13 mouse cellular contexts compared by ENCODE assay signal in genomic region chr12:102064710-102065325, GRCm38 (mm10).
DNase-seq lines count a peak whose midpoint lies in the region; ATAC-seq and TF ChIP-seq lines count a peak whose summit lies in the region.
"Had no signal": no experiment of that assay in that cellular context is flagged by ENCODE, and none has a peak within 500 bp of the region (broad histone marks: within the 10 kb centered on the region; RNA-seq: fewer than 3 reads in every experiment).

No protein-coding gene starts in this region.

- TF ChIP-seq CTCF in midbrain, postnatal 0 days (IDR thresholded peaks at IDR 0.05): no peak

- no peak for DNase-seq in frontal cortex, postnatal 14 days (ENCODE audit: low spot score in 2 of 2)
- peak; percentile 33 for DNase-seq in midbrain, embryonic 11.5 days (ENCODE audit: low spot score, missing footprints)
- no peak for DNase-seq in midbrain, postnatal 0 days (ENCODE audit: low spot score)
- DNase-seq in embryonic facial prominence, embryonic 10.5 days (ENCODE audit: low spot score): peak; percentile 12
- no peak for DNase-seq in retina, embryonic 14.5 days (ENCODE audit: low spot score)
- DNase-seq in lung, postnatal 25 days (ENCODE audit: low spot score): no peak
- DNase-seq: cerebellum, adult 8-10 months; kidney, adult 8-10 months; retina, postnatal 1 day had no signal

- H3K4me2 ChIP-seq in midbrain, embryonic 11.5 days: no peak overlapping the region
- H3K4me2 ChIP-seq in midbrain, postnatal 0 days (ENCODE audit: low read depth, low read length, poor library complexity, severe bottlenecking): no peak overlapping the region
- no peak overlapping the region for H3K4me2 ChIP-seq in forebrain, embryonic 16.5 days (ENCODE audit: low read length)
- H3K4me2 ChIP-seq: liver, embryonic 12.5 days had no signal

- no peaks in the 10 kb centered on the region for H3K36me3 ChIP-seq in midbrain, embryonic 11.5 days (ENCODE audit: control insufficient read depth, insufficient read depth, low read length)
- no peaks in the 10 kb centered on the region for H3K36me3 ChIP-seq in midbrain, postnatal 0 days (ENCODE audit: insufficient read depth, low read length)
- H3K36me3 ChIP-seq in embryonic facial prominence, embryonic 10.5 days (replicated peaks): no peaks in the 10 kb centered on the region
- H3K36me3 ChIP-seq in forebrain, embryonic 16.5 days (ENCODE audit: control insufficient read depth, insufficient read depth): no peaks in the 10 kb centered on the region
- H3K36me3 ChIP-seq: liver, embryonic 12.5 days had no signal

- H3K4me1 ChIP-seq in midbrain, embryonic 11.5 days (ENCODE audit: control insufficient read depth, insufficient read depth, low read length): no peaks in the 10 kb centered on the region
- no peaks in the 10 kb centered on the region for H3K4me1 ChIP-seq in midbrain, postnatal 0 days (ENCODE audit: insufficient read depth, low read length)
- H3K4me1 ChIP-seq in embryonic facial prominence, embryonic 10.5 days: peaks cover 34% of the 10 kb centered on the region
- peaks cover 5% of the 10 kb centered on the region; the same call in 1 of the 2 replicates for H3K4me1 ChIP-seq in forebrain, embryonic 16.5 days (replicated peaks; ENCODE audit: control insufficient read depth, insufficient read depth, low read length)
- H3K4me1 ChIP-seq: liver, embryonic 12.5 days had no signal

- H3K27me3 ChIP-seq in midbrain, embryonic 11.5 days (ENCODE audit: control insufficient read depth, insufficient read depth, low read length): no peaks in the 10 kb centered on the region
- H3K27me3 ChIP-seq in midbrain, postnatal 0 days (ENCODE audit: insufficient read depth, low read length): no peaks in the 10 kb centered on the region
- H3K27me3 ChIP-seq in embryonic facial prominence, embryonic 10.5 days (replicated peaks; ENCODE audit: low read depth, poor library complexity, severe bottlenecking): no peaks in the 10 kb centered on the region
- H3K27me3 ChIP-seq in forebrain, embryonic 16.5 days (replicated peaks; ENCODE audit: control insufficient read depth, insufficient read depth, low read length): no peaks in the 10 kb centered on the region
- H3K27me3 ChIP-seq: liver, embryonic 12.5 days had no signal

- no peak overlapping the region for H3K4me3 ChIP-seq in midbrain, embryonic 11.5 days (ENCODE audit: low read depth, low read length)
- H3K4me3 ChIP-seq in midbrain, postnatal 0 days (ENCODE audit: low read depth, low read length): no peak overlapping the region
- no peak overlapping the region for H3K4me3 ChIP-seq in embryonic facial prominence, embryonic 10.5 days
- H3K4me3 ChIP-seq in forebrain, embryonic 16.5 days (replicated peaks; ENCODE audit: low read length): no peak overlapping the region
- H3K4me3 ChIP-seq: liver, embryonic 12.5 days had no signal

- H3K27ac ChIP-seq in midbrain, embryonic 11.5 days (ENCODE audit: low read depth, low read length): no peak overlapping the region
- H3K27ac ChIP-seq in midbrain, postnatal 0 days (ENCODE audit: low read depth, low read length): no peak overlapping the region
- H3K27ac ChIP-seq in embryonic facial prominence, embryonic 10.5 days (replicated peaks): no peak overlapping the region
- H3K27ac ChIP-seq in forebrain, embryonic 16.5 days (ENCODE audit: low read length): no peak overlapping the region
- H3K27ac ChIP-seq: liver, embryonic 12.5 days had no signal

- 73% methylated on average over 5 of the region's 5 CpGs for WGBS in midbrain, embryonic 11.5 days
- 38% methylated on average over 5 of the region's 5 CpGs for WGBS in midbrain, postnatal 0 days
- 56% methylated on average over 5 of the region's 5 CpGs for WGBS in embryonic facial prominence, embryonic 10.5 days
- 23% methylated on average over 5 of the region's 5 CpGs for WGBS in forebrain, embryonic 16.5 days

- ATAC-seq in frontal cortex, adult (ENCODE audit: low TSS enrichment): peak; percentile 97
- peak; percentile 38; the same call in 1 of the 2 replicates for ATAC-seq in midbrain, embryonic 11.5 days (ENCODE audit: low FRiP score)
- no peak for ATAC-seq in midbrain, postnatal 0 days (ENCODE audit: low FRiP score)
- ATAC-seq in forebrain, embryonic 16.5 days: peak; percentile 45; the same call in 1 of the 2 replicates
- ATAC-seq: liver, embryonic 12.5 days; Patski had no signal

- no peaks in the 10 kb centered on the region for H3K9me3 ChIP-seq in midbrain, embryonic 11.5 days (ENCODE audit: control insufficient read depth, low read length)
- H3K9me3 ChIP-seq in midbrain, postnatal 0 days (ENCODE audit: low read length): no peaks in the 10 kb centered on the region
- H3K9me3 ChIP-seq in embryonic facial prominence, embryonic 10.5 days: no peaks in the 10 kb centered on the region
- H3K9me3 ChIP-seq in forebrain, embryonic 16.5 days (ENCODE audit: control insufficient read depth, low read length): no peaks in the 10 kb centered on the region
- H3K9me3 ChIP-seq: liver, embryonic 12.5 days had no signal

- H3K9ac ChIP-seq in midbrain, embryonic 11.5 days (ENCODE audit: low read length): no peak overlapping the region
- no peak overlapping the region for H3K9ac ChIP-seq in midbrain, postnatal 0 days (replicated peaks; ENCODE audit: low read length, poor library complexity, severe bottlenecking)
- no peak overlapping the region for H3K9ac ChIP-seq in forebrain, embryonic 16.5 days (replicated peaks; ENCODE audit: low read depth, low read length)
- H3K9ac ChIP-seq: liver, embryonic 12.5 days had no signal

Comparison
In these comparisons a context has a peak if more than half of its experiments do, and no peak if none do; other contexts are left out.
1. DNase-seq: peak in midbrain, embryonic 11.5 days (single experiment) and embryonic facial prominence, embryonic 10.5 days (single experiment); none in frontal cortex, postnatal 14 days (0 of 2), midbrain, postnatal 0 days (single experiment), retina, embryonic 14.5 days (single experiment) and lung, postnatal 25 days (single experiment).